Mouse (Mus musculus) midbrain, embryonic 12.5 days (tissue): Measurements from ENCODE around the gene Csta1. TPM values are rescaled to one million over a fixed set of nuclear protein-coding genes. Genes with fewer than 3 reads are reported as not detected.

Experiments used
- polyA plus RNA-seq: library from polyadenylated mRNA; unstranded; fragments of >200 nt; fragmentation: Nextera tagmentation; extraction: Ambion mirVana; gene quantifications from 2 replicates; pipeline ENCODE4 v1.2.1, GENCODE M21; 2016

Csta1 gene
- polyA plus RNA-seq, 1 experiment from 2014 or later, result 0.06 TPM

Other genes with a start within 250 kb of the Csta1 start
- 2.2 TPM in 2 replicates for gene Parp9, start 192.8 kb downstream of the Csta1 start, polyA plus RNA-seq
- 2.3 and 3.0 TPM in 2 replicates for gene Dtx3l, start 192.1 kb downstream of the Csta1 start, polyA plus RNA-seq
- 82.8 and 91.4 TPM in 2 replicates for gene Kpna1, start 152.5 kb downstream of the Csta1 start, polyA plus RNA-seq
- 12.5 and 13.2 TPM in 2 replicates for gene Wdr5b, start 90.1 kb downstream of the Csta1 start, polyA plus RNA-seq
- 183 and 184 TPM in 2 replicates for gene Fam162a, start 59.6 kb downstream of the Csta1 start, polyA plus RNA-seq
- gene Ccdc58, start 59.6 kb downstream of the Csta1 start, polyA plus RNA-seq, result 59.9 and 64.9 TPM in 2 replicates
- gene Stfa2l1, start 25.6 kb upstream of the Csta1 start, polyA plus RNA-seq, result not detected in 2 replicates
- 1.5 and 2.0 TPM in 2 replicates for gene Gm5483, start 53.0 kb upstream of the Csta1 start, polyA plus RNA-seq
- gene Gm5416, start 79.2 kb upstream of the Csta1 start, polyA plus RNA-seq, result not detected in 2 replicates
- not detected in 2 replicates for gene 2010005H15Rik, start 90.2 kb upstream of the Csta1 start, polyA plus RNA-seq
- 1.7 and 3.2 TPM in 2 replicates for gene Stfa1, start 145.7 kb upstream of the Csta1 start, polyA plus RNA-seq
- not detected in 2 replicates for gene BC117090, start 203.1 kb upstream of the Csta1 start, polyA plus RNA-seq
- gene BC100530, start 236.5 kb upstream of the Csta1 start, polyA plus RNA-seq, result 2.4 and 3.8 TPM in 2 replicates